Mouse (Mus musculus) olfactory bulb, adult 2 months (tissue): ENCODE results near the gene Nxpe4.

Experiments
- CTCF ChIP-seq: fragments of 200-500 bp; IDR thresholded peaks from 2 replicates; pipeline ENCODE4 v1.5.1; 2012; ENCODE audit warnings: low read depth, mild to moderate bottlenecking, low read length, moderate library complexity; ENCODE audit not compliant: insufficient read depth
- POLR2A ChIP-seq: fragments of 200-500 bp; IDR thresholded peaks from 2 replicates; pipeline ENCODE4 v1.6.1; 2012; ENCODE audit warnings: mild to moderate bottlenecking, low read depth, low read length, moderate library complexity; ENCODE audit not compliant: insufficient read depth

- TF ChIP-seq CTCF (no peak), POLR2A (no peak)
Measured at GRCm38 (mm10) chr9:48421029-48421428, 259.2 kb downstream of the Nxpe4 start.
